Mouse (Mus musculus) ovary, postnatal 14 days (tissue): Measurements from ENCODE around the gene Cd1d1.
"Not testable (repeated sequence)": the region's sequence is repeated elsewhere in the genome, so short reads cannot be mapped to it uniquely, and the experiment has no call there.

ENCODE experiments used
- DNase-seq: peaks from one replicate; pipeline ENCODE4 v3.0.0; 2022; ENCODE audit warnings: low spot score

Gene Cd1d1

DNA sequence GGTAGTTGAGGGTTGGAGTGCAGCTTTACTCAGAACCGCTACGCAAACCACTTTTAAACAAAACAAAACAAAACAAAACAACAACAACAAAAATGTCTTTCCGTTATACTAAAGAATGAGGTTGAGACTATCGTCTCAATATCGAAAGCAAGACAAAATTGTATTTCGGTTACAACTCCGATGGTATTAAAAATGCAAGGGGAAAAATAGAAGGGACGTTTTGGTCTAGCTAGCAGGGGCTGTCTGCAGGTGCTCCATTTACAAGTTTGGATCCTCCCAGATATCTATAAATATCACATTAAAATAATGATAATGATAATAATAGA, at the start of gene Cd1d1:
TSS of gene Cd1d1 (minus strand) at position 27 of the 326 bp plus-strand sequence.
- no peak for DNase-seq

DNA sequence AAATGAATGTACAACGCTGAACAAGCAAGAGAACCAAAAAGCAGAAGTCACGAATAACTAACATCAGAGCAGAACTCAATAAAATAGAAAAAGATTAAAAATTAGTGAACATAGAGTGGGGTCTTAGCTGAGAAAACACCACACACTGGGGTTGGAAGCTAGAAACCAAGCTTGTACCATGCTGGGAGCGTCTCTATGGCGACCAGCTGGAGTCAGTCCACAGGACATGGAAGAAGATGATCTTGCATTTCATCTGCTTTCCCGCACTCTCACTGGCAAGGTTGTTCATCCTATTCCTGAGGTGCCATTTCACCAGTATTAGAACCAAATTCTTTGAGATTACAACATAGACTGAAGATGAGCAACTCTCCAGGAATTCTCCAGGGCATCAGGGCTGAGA, 48.6 kb upstream of the Cd1d1 start:
- DNase-seq: no peak

DNA sequence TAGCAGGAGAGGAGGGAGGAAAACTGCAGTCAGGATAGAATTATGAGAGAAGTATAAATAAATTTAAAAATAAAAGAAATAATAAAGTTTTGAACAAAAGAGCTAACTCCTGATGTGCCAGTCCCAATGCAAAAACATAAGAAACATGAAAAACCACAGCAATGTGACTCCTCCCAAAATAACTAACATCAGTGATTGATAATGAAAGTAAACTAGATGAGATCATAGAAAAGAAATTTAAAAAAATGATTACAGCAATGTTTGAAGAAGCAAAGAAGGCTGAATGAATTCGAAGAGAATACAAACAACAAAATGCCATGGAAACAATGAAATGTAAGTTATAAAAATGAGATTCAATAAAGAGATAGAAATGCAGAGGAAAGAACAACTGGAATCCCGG, 42.5 kb upstream of the Cd1d1 start:
- no peak for DNase-seq

DNA sequence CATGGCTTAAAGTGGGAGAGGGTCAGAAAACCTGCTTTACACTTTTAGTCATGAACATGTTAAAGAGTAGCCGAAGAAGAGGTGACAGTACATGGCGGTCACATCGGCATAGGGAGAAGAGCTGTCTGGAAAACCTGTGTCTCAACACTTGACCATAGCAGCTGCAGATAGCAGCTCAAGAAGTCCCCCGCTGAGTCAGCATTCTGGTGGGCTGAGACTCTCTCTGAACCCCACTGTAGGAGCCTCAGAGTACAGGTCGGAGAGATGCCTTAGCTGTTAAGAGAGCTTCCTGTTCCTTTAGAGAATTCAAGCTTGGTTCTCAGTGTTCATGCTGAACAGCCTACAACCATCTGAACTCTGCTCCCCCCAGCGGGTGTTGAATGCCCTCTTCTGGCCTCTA, 39.3 kb upstream of the Cd1d1 start:
- DNase-seq: no peak

DNA sequence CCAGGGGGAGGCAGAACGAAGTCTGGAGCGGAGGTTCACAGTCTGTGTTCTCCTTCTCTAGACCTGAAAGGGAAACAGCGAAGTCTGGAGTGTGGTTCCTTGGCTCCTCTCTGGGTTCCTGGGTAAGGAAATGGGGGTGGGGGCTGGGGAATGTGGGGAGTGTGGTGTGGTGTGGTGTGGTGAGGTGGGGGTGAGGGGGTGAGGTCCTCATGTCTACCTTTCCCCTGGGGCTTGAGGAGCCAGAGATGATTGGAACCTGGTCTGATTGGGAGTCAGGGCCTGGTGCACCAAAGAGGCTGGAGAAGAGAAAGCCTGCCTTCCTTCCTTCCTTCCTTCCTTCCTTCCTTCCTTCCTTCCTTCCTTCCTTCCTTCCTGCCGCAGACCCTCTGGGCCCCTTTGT, 34.8 kb upstream of the Cd1d1 start:
- no peak for DNase-seq

DNA sequence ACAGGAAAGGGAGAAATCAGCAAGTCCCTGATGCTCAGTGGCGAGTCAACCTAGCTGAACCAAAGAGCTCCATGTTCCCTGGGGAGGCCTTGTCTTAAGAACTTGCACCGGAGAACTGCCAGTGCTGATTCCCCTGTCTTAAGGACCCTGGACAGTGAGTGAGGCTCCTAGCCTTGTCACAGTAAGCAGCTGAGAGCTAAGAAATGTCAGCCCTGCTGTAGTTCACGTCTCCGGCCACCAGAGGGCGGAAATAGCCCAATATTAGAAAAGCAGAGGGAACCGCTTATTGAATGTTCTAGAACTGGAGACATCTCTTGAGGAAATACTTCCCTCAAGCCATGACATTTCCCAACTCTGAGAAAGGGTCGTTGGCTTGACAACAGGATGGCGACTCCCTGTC, 34.1 kb upstream of the Cd1d1 start:
- peak; percentile 77 for DNase-seq

DNA sequence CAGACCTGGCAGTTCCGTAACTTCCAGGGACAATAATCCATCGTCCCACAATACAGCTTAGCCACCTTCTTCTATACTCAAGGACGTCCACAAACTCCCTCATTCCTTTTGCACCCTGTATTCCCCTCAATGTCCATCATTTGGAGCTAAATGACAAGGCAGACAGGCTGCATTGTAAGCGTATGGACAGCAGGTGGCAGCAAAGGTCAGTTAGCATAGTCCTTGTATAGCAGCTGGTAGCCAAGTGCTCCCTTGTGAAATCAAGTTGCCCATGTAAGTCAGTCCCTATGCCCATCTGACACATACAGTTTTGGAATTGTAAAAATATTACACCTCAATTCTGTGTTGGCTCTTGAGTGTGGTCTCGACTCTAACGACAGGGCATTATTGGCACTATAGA, 31.6 kb upstream of the Cd1d1 start:
- DNase-seq: peak; percentile 44

DNA sequence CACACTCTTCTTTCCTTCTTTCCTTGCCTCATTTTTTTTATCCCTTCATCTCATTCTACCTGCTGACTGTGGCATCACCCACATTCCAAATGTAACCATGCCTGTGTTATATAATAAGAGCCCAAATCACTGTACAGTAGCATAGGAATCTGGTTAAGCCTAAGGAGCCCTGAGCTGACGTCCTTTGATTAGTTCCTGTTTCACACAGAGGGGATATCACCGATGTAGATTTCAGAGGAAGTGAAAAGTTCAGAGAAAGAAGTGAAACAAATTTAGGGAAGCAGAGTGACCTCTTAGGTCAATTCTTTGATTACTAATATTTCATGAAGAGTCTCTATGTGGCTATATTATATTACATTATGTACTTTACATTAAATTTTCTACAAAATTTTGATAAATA, 18.5 kb upstream of the Cd1d1 start:
- DNase-seq: no peak

DNA sequence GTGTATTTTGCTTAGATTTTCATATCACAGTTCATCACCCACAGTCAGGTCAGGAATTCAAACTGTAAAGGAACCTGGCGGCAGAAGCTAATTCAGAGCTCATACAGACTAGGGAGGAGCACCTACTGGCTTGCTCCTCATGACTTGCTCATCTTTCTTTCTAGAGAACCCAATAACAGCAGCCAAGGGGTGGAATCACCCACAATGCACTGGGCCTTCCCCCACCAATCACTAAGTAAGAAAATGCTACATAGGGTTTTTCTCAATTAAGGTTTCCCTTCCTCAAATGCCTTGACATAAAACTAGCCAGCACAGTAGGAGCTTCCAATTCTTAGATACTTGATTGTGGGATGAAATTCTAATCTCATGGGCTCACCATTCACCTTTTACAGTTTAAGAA, 17.8 kb upstream of the Cd1d1 start:
- DNase-seq: no peak

DNA sequence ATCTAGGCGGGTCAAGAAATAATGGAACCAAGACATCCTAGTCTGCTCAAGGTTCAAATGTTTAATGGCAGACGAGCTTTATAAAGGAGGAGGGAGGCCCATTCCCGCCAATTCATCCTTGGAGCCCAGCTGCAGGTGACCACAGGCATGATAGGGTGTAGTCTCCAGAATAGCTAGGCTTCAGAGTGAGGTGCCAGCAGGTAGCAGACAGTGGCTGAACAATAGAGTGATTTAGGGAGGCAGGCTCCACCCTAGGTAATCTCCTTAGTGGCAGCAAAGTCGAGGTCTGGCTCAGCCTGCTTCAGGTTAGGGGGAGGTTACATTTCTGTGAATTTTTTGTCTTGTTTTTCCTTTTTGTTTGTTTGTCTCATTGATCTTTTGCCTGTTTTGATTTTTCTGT, 16.7 kb upstream of the Cd1d1 start:
- DNase-seq: no peak

DNA sequence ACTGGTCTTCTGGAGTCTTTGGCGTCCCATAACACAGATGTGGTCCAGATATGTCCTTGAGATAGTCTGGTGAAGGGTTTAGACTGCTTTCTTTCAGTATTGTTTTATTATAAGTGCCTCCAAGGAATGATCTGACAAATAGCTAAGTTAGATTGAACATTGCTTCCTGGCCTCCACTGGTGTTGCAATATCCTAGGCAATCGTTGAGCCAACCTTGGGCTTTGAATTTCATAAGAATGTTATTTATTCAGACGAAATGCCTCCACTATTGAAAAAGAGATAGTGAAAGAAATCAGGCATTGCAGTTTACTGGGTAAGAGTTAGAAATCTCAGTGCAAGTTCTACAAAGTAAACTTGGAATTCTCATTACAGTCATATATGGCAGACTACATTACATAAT, 13.2 kb upstream of the Cd1d1 start:
- DNase-seq: not testable (repeated sequence)

DNA sequence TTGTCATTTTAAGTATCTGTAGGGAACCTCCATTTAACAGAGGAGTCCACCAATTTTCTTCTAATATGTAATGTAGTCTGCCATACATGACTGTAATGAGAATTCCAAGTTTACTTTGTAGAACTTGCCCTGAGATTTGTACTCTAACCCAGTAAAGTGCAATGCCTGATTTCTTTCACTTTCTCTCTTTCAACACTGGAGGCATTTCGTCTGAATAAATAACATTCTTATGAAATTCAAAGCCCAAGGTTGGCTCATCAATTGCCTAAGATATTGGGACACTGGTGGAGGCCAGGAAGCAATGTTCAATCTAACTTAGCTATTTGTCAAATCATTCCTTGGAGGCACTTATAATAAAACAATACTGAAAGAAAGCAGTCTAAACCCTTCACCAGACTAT, 9.0 kb upstream of the Cd1d1 start:
- DNase-seq: not testable (repeated sequence)

DNA sequence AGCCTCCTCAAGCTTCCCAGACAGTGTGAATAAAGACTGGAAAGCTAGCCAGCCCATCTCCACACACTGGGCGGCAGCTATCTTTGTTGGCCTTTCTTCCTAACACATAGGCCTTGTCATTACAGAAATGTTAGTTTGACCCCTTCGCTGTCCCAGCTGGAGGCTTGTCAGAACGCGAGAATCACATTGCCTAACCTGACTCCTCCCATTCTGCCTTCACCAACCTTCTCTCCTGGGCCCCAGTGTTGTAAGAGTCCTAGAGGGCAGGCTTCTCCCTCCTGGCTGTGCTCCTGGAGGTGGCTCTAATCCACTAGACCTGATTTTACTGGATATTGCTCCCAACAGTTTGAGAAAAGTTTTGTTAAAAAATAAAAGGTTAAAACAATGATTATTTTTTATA, 1.4 kb upstream of the Cd1d1 start:
- no peak for DNase-seq

DNA sequence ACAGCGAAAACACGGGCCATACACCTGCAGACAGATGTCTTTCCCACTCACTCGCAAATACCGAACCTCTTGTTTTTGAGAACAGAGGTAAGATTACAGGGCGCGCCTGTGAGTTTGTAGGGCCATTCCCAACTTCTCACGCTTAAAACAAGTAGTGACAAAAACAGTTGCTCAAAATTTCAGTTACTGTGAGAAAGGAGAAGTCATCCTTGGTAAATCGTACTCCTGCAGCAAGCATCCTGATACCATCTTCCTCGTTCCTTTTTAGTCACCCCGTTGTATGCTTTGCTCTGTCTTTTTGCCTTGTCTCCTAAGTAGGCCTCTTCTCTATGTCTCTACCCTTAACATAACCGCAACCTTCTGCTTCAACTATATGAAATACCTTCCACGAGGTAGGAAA, 810 bp upstream of the Cd1d1 start:
- no peak for DNase-seq

DNA sequence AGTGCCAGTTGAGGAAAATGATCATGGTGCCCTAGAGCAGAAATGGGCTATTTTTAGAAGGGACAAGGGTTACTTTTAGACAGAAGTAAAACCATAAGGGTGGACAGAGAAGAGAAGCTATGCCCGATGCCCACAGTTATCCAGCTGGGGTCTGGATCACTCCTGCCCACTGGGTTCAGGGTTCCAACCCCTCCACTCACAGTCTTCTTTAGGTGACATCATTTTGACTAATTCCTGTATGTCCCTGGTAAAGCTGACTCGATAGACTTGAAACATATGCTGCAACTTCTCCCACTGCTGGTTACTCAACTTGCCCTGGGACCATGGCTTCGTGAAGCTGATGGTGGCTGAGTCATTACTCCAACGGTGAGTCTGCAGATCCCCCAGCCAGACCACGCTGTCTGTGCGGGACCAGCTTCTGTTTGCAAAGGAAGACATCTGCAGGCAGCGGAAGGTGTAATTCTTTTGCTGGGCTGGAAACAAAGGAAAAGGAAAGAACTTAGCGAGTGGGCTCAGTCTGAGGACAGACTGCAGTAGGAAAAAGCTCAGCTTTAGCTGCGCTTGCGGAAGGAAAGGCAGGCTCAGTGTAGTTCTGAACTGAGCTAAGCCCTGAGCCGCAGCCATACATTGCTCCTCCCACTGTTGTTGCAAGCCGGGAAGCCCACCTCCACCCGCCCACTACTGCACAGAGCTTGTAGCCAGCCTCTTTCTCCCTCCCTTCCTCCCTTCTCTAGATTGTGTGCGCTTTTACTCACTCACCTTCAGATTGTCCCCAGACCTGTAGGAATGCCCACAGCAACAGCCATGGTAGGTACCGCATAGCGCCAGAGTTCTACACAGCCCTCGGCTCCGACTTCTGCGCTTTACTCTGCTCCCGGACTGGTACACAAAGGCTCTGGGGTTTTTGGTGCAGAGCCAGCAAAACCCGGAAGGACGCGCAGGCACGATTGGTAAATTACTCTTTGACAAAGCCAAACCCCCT, 517 bp downstream of the Cd1d1 start:
- peak; percentile 78 for DNase-seq

DNA sequence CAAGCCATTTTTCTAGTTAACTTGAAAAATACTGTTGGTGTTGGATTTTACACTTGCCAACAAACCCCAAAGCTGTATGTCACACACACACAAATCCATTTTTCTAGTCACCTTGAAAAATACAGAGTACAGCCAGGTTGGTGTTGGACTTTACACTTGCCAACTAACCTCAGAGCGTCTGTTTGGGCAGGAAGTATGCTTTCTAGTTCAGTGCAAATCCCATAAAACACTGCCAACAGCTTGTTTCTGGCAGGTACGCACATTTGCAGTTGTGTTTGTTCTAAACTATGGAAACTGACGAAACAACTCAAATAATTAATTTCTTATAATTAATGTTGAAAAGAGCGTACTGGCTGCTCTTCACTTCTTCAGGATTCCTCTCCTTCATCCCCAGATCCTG, 3.1 kb downstream of the Cd1d1 start:
- no peak for DNase-seq

DNA sequence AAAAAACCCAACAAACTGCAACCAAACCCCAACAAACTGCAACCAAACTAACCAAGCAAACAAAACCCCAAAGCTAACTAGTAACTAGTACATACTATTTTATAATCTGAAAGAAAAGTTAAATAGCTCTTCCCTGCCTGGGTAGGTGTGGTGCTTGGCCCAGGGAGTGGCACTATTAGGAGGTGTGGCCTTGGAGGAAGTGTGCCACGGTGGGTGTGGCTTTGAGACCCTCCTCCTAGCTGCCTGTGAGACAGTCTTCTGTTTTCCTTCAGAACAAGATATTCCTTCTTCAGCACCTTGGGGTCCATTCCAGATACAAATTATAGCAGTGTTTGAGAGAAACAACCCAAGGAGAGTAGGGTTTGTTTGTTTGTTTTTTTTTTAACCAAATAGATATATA, 3.9 kb downstream of the Cd1d1 start:
- DNase-seq: no peak

DNA sequence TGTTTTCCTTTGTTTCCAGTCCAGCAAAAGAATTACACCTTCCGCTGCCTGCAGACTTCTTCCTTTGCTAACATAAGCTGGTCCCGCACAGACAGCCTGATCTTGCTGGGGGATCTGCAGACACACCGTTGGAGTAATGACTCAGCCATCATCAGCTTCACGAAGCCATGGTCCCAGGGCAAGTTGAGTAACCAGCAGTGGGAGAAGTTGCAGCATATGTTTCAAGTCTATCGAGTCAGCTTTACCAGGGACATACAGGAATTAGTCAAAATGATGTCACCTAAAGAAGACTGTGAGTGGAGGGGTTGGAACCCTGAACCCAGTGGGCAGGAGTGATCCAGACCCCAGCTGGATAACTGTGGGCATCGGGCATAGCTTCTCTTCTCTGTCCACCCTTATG, 12.3 kb downstream of the Cd1d1 start:
- DNase-seq: not testable (repeated sequence)

DNA sequence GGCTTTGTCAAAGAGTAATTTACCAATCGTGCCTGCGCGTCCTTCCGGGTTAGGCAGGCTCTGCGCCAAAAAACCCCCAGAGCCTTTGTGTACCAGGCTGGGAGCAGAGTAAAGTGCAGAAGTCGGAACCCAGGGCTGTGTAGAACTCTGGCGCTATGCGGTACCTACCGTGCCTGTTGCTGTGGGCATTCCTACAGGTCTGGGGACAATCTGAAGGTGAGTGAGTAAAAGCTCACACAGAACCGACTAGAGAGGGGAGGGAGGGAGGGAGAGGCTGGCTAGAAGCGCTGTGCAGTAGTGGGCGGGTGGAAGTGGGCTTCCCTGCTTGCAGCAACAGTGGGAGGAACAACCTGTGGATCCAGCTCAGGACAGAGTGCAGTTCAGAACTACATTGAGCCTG, 12.8 kb downstream of the Cd1d1 start:
- DNase-seq: no peak

DNA sequence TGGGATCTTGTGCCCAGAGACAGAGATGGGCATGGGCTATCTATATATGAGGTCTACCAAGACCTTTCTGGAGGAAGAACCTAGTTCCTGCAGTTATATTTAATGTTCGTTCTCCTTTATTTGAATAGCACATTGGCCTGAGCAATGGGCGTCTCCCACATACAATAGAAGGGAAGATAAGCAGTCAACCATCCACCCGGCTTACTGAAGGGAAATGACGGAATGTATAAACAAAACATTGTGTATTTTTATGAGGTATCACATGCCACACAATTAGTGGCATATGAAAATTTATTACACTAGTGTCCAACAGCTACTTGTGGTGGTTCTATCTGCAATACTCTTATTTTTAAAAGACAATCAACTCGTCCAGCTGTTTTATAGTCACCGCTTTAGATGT, 15.9 kb downstream of the Cd1d1 start:
- DNase-seq: no peak

DNA sequence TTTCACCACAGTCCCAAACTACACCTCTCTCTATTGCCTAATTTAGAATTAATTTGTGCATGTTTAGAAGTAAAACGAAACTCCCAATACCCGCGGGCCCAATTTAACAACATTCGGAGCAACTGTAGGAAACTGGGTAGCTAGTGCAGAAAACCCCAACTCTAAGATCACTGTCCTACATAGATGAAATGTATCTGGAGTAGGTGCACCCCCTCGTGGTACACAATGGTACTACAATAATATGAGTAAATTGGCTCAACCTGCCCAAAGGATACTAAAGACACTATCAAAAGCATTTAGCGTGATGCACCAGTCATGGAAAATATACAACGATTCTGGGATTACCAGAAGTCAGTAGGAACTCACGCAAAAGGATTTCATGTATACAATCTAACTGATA, 22.7 kb downstream of the Cd1d1 start:
- DNase-seq: peak; percentile 69

DNA sequence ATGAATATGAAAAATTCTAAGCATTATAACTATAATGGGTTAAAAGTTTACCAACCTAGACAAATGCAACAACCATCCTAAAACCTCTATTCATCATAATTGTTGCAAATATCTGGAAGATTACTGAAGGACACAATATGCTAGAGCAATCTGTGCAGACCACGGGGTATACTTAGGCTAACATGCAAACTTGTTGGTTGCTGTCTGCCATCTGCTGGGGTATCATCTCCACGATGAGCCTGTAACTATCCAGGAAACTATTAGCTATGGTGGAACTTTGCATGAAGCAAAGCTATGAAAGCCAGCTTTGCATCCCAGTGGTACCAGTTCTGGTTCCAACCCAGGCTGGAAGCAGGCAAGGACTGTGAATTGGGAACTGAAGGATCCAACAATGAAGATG, 24.1 kb downstream of the Cd1d1 start:
- DNase-seq: no peak

DNA sequence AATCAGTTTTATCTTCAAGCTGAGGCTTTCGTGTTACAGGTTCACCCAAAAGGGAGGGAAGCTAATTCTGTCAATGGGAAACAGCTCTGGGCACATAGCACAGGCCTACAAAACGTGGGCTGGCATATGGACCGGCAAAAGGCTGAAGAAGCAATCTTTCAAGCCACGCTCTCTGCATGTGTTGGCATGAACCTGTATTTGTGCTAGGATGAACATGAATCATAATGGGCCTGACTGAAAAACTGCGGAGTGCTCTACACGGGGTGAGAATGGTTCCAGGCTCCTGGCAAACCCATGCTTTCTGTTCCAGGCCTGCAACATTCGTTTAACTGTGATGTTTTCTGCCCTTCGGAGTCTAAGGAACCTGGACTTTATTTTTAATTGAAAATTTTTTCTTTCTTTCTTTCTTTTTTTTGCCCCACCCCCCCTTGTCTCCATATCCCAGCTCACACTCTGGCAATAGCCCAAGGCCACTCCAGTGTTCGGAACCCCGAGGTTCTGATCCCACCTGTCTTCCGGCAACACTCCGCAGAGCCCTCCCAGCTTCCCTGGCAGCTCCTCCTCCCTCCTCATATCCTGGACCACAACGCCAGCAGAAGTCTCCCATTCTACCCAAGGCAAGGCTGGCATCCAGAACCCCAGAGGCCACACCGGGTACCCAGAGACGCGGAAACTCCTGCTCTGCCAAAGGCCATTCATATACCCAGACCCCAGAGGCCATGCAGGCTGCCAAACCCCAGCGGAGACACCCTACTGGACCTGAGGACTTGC, 36.4 kb downstream of the Cd1d1 start:
- no peak for DNase-seq

DNA sequence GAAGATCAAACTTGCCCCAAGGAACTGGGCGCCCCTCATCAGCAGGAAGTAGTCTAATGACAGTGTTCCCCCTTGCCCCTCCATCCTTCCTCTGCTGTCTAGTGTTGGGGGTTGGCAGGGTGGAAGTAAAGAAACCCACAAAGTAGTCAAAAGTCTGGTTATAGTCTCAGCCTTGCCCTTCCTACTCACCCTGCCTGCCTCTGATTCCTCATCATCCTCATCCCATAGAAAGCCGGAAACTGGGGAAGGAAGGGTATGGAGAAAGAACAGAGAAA, 37.9 kb downstream of the Cd1d1 start:
- no peak for DNase-seq
